Mouse (Mus musculus) frontal cortex, adult 2 months (tissue): ENCODE results near the gene Gm20431. TPM values are rescaled to one million over a fixed set of nuclear protein-coding genes. Genes with fewer than 3 reads are reported as not detected.
"Not testable (repeated sequence)": the region's sequence is repeated elsewhere in the genome, so short reads cannot be mapped to it uniquely, and the experiment has no call there.

Experiments used
- DNase-seq, 2 experiments: peaks; one replicate each; pipeline ENCODE4 v3.0.0; 2022; ENCODE audit warnings: low spot score in 1 of 2; ENCODE audit errors: extremely low spot score in 1 of 2
- polyA plus RNA-seq: library from polyadenylated mRNA; depleted of rRNA; stranded (reverse); fragments of >200 nt; gene quantifications from 2 replicates; pipeline ENCODE4 v1.2.3, GENCODE M21; 2012

Gene Gm20431
- polyA plus RNA-seq, 1 experiment = not detected

DNA sequence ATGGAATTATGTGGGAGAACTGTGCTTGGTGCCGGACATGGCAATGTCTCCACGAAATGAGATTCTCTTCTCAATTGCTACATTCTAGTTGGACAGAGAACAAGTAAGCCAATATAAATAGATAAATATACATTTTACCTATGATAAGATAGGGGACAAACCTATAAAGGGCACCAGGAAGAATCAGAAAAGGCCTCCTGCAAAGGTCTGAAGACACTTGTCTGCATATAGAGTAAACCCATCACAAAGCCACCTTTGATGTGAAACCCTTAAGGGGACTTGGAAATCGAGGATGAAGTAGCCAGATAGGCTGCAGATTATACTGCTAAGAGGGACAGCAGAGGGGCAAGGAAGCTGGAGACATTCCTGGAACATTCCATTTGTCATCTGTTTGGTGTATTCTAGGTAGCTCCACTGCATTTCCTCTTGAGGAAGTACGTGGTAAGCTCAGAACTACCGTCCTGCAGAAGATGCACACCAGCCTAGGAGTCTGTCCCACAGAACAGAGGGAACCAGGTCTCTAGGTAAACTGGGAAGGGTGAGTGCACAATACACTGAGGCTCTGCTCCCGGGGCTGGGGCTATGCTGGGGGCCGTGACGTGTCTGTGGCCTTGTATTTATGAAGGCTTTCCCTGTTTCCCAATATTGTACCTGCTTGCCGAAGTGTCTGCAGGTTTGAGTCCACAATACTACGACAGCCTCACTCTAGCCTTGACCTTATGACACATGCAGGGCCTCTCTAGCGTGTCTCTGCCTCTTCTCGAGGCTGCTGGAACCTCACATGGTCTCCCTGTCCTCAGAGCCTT is 28.4 kb downstream of the Gm20431 start:
- DNase-seq = no peak

DNA sequence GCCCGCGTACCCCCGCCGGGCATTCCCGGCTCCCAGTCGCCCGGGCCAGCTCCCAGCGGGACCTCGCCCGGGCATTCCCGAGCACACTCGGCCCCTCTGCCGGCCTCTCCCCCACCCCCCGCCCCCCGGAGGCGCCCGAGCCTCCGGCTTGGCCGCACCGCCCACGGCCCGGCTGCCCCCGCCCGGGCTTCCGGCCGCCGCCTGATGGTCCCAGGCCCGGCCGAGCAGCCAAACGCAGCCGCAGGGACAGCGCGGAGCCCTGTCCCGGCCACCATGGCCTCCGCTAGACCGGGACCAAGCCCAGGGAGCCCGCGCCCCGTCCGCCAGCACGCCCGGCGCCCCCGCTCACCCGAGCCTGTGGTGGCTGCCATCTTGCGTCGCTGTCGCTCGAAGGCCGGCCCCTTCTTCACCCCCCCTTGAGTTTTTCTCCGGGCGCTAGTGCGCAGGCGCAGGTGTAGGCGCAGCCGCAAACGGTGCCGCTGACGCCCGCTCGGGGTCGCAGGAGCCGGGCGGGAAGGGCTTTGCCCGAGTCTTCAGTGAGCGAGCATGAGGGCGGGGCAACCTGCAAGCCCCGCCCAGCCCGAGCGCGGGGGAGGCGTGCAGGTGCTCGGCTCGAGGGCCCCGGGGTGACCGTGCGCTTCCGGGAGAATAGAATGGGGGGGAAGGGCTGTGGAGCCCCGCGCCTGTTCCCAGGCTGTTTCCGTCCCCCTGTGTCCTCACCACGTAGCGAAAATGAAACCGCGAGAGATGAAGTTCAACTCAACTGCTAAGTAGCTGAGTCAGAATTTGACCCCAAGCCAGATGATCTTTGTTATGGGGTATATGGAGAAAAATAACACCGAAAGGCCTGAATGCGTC is 29.5 kb downstream of the Gm20431 start, which contains the start of gene Ube2v1:
Gene Ube2v1 (minus strand): TSS at position 505 of the 858 bp plus-strand sequence.
- DNase-seq = peak; percentile 91 to 97

DNA sequence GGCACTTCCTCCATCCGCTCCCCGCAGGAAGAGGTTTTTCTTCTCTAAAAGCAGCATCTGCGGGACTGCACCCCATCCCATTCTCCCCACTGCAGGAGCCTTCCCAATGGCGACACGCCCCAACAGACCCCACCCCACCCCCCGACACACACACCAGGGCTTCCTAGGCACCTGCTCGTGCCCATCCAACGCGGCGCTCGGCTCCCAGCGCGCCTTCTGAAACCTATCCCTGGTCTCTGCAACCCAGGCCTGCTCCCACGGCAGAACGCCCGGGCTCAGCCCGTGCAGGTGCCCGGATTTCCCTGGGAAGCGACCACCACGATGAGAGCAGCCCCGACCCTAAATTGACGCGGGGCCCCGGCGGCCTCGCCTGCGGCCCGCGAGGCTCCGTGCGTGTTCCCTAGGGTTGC is 30.1 kb downstream of the Gm20431 start:
- DNase-seq = no peak

DNA sequence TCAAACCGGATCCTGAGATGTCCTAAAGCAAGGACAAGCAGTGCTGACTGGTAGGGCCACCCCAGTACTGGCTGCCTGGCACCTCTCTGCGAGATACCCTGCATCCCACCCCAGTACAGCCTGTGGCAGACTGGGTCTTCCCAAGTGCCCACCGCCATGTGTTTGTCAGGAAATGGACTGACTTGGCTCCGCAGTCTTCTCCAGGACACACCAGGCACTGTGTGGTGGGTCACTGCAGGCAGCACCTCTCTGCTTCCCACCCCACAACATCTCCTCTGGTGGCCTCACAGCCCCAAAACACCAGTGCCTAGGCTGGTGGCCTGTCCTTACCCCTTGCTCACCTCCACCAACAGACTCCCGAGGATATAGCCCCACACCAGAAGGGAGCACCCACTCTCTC is 30.9 kb downstream of the Gm20431 start:
- DNase-seq = no peak

DNA sequence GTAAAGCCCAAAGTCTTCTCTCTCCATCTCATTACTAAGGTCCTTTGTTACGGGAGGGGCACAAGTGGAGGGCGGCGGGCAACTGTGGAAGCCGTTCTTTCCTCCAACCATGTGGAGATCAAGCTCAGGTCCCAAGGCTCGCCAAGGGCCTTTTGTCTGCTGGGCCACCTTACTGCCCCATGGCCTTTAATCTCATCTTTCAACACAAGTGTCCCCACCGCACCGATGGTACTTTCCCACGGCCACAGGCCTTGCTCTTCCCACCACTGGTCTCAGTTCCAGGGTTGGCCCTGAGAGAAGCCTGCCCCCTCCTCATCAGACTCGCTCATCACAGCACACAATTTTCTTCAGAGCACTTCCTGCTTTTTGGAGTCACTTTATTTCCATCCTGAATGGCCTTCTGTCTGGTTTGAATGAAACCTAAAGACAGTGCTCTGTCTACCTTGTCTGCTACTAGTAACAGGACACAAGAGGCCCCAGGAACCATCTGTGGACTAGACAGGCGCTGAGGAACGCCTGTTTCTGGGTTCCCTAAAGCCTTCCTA is 31.6 kb downstream of the Gm20431 start:
- DNase-seq = no peak

DNA sequence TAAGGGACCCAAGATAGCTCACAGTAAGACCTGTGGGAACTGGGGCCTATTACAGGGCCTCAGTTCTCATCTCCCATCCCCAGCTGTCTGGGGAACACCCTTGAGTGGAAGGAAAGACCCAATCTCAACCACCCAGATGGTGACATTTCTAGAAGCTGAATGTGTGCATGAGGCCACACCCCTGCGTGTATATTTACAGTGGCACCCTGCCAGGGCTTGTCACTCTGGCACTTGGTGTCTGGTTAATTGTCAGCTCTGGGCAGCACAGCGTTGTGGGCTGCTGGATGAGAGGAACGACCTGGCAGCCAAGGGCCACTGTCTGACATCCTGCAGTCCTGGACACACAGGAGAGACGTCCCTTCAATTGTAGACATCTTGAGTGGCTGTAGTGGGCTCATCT is 32.4 kb downstream of the Gm20431 start:
- DNase-seq = no peak

DNA sequence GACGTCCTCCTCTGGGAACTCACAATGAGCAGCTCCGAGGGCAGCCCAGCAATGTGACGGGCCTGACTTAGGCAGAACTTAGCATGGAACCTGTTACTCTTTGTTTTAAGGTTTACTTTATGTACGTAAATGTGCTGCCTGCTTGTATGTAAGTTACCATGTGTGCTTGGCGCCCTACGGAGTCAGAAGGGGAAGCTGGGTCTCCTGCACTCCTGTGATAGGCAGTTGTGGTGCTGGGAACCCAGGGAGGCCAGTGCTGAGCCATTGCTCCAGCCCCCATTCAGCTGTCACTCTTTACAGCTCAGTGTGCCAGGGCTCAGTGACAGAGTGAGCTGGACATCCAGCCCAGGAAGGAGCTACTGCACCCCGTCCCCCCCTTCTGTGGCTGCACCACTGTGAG is 34.3 kb downstream of the Gm20431 start:
- no peak for DNase-seq

DNA sequence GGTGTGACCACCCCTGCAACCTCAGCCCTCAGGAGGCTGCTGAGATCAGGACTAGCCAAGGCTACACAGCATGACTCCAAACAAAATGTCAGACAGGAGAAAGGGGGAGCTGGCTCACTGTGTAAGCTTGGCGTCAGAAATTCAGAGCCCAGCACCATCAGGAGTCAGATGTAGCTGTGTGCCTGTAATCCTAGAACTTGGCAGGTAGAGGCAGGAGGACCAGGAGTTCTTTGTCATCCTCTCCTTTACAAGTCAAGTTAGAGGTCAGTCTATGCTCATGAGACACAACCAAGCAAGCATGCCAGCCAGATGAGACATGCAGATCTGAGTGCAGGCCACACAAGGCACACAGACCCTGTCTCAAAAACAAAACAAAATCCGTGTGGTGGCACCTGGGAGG is 35.6 kb downstream of the Gm20431 start:
- no peak for DNase-seq

DNA sequence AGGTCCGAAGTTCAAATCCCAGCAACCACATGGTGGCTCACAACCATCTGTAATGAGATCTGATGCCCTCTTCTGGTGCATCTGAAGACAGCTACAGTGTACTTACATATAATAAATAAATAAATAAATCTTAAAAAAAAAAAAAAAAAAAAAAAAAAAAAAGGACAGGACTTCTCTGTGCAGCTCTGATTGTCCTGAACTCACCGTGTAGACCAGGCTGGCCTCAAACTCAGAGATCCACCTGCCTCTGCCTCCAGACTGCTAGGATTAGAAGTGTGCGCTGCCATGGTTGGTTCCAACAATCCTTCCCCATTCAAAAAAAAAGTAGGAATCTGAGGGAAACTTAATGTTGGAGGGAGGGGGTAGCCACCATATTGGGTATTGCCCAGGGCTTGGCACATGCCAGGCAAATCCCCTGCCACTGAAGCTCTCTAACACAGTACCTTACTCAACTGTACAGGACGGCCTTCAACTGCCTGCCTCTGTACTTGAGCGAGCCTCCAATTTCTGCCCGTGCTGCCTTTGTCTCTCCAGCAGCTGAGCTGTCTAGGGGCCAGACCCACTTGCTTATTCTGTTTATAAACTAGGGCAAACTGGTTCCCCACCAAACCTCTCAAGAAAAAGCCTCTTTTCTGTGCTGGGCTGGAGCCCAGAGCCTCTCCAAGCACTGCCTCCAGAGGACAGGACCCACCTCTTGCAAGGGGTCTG is 36.8 kb downstream of the Gm20431 start:
- no peak for DNase-seq

DNA sequence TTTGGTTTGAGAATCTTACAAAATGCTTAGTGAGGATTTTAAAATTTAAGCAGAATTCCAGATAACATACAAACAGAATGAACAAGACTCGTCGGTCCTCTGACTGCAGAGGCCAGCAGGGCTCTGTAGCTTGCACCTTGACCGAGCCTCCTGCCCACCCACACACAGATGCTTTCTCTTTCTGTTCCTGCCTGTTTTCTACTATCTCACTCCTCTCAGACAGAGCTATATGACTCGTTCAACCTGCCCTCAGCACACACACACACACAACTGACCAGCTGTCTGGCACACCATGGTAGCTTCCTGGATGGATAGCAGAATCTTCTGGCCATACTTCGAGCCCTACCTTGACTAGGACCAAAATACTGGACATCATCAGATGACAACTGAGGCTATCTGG is 38.3 kb downstream of the Gm20431 start:
- DNase-seq = no peak

DNA sequence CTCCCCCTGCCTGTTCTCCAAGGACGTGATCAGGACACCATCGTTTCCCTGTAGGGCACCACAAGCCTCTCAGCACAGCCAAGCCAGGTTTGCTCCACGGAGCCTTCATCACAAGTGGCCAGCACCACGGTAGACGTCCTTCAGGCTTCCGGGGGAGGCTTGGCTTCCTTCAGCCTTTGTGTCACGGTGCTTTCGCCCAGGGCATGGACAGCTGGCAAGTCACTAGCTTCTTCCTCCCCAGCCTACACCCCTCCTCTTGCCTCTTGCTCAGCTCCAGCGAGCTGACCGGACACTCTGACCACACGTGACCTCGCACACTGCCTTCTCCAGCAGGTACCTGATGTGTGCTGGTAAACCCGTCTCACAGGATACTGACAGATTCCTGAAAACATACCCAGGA is 38.9 kb downstream of the Gm20431 start:
- DNase-seq = no peak

DNA sequence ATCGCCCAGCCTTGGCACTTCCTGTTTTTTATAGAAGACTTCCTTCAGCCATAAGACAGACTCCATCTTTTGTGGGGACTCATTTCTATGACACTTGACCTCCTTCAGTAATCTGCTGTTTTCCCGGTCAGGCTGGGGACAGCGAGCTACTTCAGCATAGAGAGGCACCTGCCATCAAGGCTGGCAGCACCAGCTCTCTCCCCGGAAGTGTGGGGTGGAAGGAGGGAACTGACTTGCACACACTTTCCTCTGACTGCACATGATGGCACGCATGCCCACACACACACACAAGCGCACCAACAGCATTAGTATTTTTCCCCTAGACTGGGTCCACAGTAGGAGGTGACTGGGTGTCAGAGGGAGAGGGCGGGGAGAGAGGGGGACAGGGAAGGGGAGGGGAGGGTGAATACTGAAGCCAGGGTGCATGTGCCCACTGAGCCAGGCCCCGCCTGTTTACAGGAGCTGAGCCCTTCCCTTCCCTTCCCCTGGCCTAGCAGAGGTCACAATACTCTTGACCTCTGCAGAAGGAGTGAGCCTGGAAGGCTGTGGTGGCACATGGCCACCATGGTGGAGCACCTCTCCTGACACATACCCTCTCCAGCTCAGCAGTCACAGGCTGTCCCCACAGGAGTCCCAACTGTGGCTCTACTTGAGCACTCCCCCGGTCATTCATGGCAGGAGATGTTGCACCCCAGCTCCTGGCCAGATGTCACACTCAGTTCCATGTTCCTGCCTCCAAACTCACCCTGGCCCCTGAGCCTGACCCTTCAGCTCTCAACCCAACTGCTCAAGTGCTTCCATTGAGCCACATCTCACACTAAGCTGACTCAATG is 39.8 kb downstream of the Gm20431 start:
- DNase-seq = no peak

DNA sequence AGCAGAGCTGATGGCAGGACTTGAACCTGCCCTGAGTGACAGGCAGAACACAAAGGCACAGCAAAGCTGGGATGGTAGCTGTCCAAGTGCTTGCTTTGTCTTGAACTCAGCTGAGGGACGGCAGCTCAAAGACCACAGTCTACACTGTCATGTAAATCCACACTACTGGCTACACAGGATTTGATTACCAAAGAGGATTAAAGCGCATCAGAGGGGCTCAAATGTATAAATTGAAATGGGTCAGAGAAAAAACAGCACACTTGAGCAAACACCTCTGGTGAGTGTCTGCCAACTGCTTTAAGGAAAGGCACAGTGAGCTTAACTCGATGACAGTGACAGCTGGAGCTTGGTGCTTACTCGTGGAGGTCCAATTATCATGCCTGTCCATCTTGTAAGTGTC is 43.8 kb downstream of the Gm20431 start:
- DNase-seq = no peak

DNA sequence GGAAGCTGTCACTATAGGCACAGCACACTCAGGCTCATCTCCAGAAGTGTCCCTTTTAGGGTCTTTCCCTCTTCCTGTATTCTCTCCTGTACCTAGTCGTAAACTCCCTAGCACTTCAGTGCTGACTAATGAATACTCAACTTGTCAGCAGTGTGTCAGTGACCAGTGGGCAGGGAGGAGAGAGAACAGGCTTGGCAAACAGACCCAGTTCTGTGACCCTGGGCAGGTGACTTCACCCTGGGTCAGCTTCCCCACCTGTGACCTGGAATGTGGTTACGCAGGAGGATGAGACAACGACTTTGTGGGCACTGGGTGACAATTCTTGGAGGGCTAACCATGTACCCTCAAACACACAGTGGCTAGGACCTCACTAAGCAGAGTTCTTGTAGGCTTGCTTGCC is 44.3 kb downstream of the Gm20431 start:
- no peak for DNase-seq

DNA sequence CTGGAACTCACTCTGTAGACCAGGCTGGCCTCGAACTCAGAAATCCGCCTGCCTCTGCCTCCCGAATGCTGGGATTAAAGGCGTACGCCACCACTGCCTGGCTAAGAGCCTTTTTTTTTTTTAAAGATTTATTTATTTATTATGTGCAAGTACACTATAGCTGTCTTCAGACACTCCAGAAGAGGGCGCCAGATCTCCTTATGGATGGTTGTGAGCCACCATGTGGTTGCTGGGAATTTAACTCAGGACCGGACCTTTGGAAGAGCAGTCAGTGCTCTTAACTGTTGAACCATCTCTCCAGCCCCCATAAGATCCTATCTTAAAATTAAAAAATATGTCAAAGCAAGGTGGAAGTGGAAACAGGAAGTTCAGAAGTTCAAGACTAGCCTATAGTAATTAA is 48.0 kb downstream of the Gm20431 start:
- not testable (repeated sequence) for DNase-seq

DNA sequence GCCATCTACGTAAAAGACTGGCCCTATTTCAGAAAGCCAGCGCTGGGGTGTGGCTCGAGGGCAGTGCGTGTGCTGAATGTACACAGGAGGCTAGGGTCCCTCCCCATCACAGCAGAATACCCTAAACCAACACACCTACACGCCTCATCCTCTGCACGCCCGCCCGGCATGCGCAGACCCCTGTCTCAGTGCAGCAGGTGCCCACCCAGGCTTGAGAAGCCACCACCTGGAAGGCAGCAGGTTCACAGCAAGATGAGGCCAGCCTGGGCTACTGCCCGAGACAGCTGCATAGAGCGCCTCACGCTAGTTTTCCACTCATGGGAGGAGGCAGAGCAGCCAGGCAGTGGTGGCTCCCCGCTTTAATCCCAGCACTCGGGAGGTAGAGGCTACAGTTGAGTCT is 49.2 kb downstream of the Gm20431 start:
- DNase-seq = no peak

DNA sequence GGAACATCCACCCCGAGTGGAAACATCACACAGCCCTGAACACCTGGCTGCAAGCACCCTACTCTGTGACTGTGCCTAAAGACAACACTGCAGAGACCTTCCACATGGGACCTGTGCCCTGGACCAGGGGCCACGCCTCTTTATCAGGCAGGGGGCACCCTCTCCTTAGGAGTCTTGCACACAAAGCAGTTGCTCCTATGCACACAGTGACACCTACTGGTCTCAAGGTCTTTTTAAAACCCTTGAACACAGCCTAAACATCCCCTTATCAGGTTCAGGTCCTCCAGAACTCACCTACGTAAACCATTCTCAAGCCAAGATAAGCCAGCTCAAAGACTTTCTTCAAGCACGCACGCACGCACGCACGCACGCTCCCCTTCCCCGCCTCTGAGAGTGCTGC is 50.0 kb downstream of the Gm20431 start:
- no peak for DNase-seq

DNA sequence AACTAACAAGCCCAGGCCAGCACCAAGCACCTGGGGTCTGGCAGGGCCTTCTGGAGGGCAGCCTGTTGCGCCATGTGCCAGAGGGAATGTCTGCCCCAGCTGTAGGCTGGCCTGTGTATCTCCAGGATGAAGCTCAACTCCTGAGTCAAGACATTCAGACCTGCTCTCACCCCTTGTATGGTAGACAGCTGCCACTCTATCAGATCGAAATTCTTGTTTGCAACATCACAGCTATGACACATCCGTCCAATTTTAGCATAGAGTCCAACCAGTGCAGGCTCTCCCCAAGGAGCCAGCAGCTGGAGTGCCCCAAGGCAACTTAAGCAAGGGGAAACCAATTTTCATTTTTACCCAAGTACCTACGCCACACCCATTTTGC is 54.6 kb downstream of the Gm20431 start:
- DNase-seq = no peak

DNA sequence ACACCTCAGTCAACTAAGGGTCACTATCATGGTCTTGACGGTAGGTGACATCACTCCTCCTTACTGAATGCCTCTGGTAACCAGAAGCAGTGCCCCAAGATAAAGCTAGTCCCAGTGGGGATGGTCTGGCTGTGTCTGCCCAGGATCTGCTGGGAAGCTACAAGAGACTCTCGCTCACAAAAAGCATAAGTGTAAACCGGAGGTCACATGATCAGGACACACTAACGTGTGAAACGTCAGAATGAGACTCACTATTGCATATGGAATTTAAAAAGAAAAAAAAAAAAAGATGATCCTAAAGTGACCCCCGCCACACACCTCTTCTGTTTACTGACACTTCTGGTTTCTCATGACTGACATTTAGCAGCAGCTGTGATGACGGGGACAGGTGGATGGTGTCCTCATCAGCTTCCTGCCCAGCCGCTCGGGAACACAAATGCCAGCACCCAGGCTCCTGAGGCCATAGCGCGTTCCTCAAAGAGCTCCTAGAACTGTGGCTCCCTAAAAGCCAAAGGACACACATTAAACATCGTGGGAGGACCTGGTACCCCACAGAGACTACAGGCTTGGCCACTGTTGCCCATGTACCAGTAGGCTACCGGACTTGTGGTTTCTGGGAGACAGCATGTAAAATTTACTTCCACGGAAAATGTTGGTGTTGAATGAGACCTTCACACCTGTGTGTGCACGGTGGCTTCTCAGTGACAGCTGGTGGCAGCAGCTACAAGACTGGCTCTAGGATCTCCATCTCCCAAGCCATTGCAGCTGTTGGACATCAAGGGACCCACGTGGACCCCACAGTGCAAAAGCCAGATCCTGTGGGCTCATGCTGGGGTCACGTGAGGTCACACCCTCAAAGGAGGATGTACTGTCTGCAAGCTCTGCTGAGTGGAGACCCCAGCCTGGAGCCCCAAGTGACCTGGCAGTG is 55.2 kb downstream of the Gm20431 start:
- DNase-seq = no peak
